Mouse (Mus musculus): ENCODE measurements around the gene Cav2. TPM values are rescaled to one million over a fixed set of nuclear protein-coding genes. Genes with fewer than 3 reads are reported as not detected.

Gene Cav2
- polyA plus RNA-seq, 1 experiment from 2014 or later, result 70.4 TPM

- Histone ChIP-seq H3K27me3 (ENCODE audit: control insufficient read depth, insufficient read depth, low read length) (no peaks in the 10 kb centered on the region), H3K36me3 (ENCODE audit: control insufficient read depth, insufficient read depth, low read length) (no peaks in the 10 kb centered on the region; the same call in 1 of the 2 replicates), H3K9ac (ENCODE audit: low read length) (0 out of 2 replicates have a peak overlapping the region, but pooled peaks have one; percentile 17), H3K9me3 (replicated peaks; ENCODE audit: control insufficient read depth, low read length) (no peaks in the 10 kb centered on the region), H3K4me2 (ENCODE audit: low read depth, low read length) (peak overlapping the region; percentile 22), H3K4me1 (ENCODE audit: control insufficient read depth, insufficient read depth, low read length) (peaks cover 22% of the 10 kb centered on the region), H3K27ac (ENCODE audit: low read length) (peak overlapping the region; percentile 87), H3K4me3 (replicated peaks; ENCODE audit: low read length) (no peak overlapping the region)
- 48% methylated on average over 15 of the region's 15 CpGs for WGBS
- ATAC-seq (ENCODE audit: insufficient read depth, low FRiP score), result peak; percentile 95
Measured at GRCm38 (mm10) chr6:17316294-17317166, 35.5 kb downstream of the Cav2 start.

- peaks cover 19% of the 10 kb centered on the region for H3K4me1 ChIP-seq (ENCODE audit: control insufficient read depth, insufficient read depth, low read length)
- 9% methylated on average over 1 of the region's 1 CpGs for WGBS
- H3K36me3 ChIP-seq (ENCODE audit: control insufficient read depth, insufficient read depth, low read length), result no peaks in the 10 kb centered on the region; the same call in 1 of the 2 replicates
- H3K4me2 ChIP-seq (ENCODE audit: low read depth, low read length), result peak overlapping the region; percentile 11; the same call in 1 of the 2 replicates
- peak overlapping the region; percentile 87 for H3K27ac ChIP-seq (ENCODE audit: low read length)
- no peaks in the 10 kb centered on the region for H3K9me3 ChIP-seq (replicated peaks; ENCODE audit: control insufficient read depth, low read length)
- no peak overlapping the region for H3K4me3 ChIP-seq (replicated peaks; ENCODE audit: low read length)
- peak; percentile 64 for ATAC-seq (ENCODE audit: insufficient read depth, low FRiP score)
- no peaks in the 10 kb centered on the region for H3K27me3 ChIP-seq (ENCODE audit: control insufficient read depth, insufficient read depth, low read length)
- H3K9ac ChIP-seq (ENCODE audit: low read length), result no peak overlapping the region
Measured at GRCm38 (mm10) chr6:17317167-17317524, 36.2 kb downstream of the Cav2 start.

GRCm38 (mm10) chr6:17317944-17318343 is 37.0 kb downstream of the Cav2 start:
- H3K4me1 ChIP-seq (ENCODE audit: control insufficient read depth, insufficient read depth, low read length), result peaks cover 19% of the 10 kb centered on the region
- H3K9ac ChIP-seq (ENCODE audit: low read length), result no peak overlapping the region
- H3K9me3 ChIP-seq (replicated peaks; ENCODE audit: control insufficient read depth, low read length), result no peaks in the 10 kb centered on the region
- no peak for ATAC-seq (ENCODE audit: insufficient read depth, low FRiP score)
- no peak overlapping the region for H3K4me3 ChIP-seq (replicated peaks; ENCODE audit: low read length)
- H3K27me3 ChIP-seq (ENCODE audit: control insufficient read depth, insufficient read depth, low read length), result no peaks in the 10 kb centered on the region
- no peak overlapping the region for H3K4me2 ChIP-seq (ENCODE audit: low read depth, low read length)
- WGBS, result 30% methylated on average over 1 of the region's 1 CpGs
- no peaks in the 10 kb centered on the region; the same call in 1 of the 2 replicates for H3K36me3 ChIP-seq (ENCODE audit: control insufficient read depth, insufficient read depth, low read length)
- H3K27ac ChIP-seq (ENCODE audit: low read length), result peak overlapping the region; percentile 87

- H3K4me3 ChIP-seq (replicated peaks; ENCODE audit: low read length), result no peak overlapping the region
- H3K4me2 ChIP-seq (ENCODE audit: low read depth, low read length), result no peak overlapping the region
- H3K9me3 ChIP-seq (replicated peaks; ENCODE audit: control insufficient read depth, low read length), result no peaks in the 10 kb centered on the region
- H3K27me3 ChIP-seq (ENCODE audit: control insufficient read depth, insufficient read depth, low read length), result no peaks in the 10 kb centered on the region
- no peak for ATAC-seq (ENCODE audit: insufficient read depth, low FRiP score)
- no peaks in the 10 kb centered on the region; the same call in 1 of the 2 replicates for H3K36me3 ChIP-seq (ENCODE audit: control insufficient read depth, insufficient read depth, low read length)
- no peak overlapping the region for H3K9ac ChIP-seq (ENCODE audit: low read length)
- H3K27ac ChIP-seq (ENCODE audit: low read length), result no peak overlapping the region
- WGBS, result 65% methylated on average over 6 of the region's 6 CpGs
- peaks cover 10% of the 10 kb centered on the region for H3K4me1 ChIP-seq (ENCODE audit: control insufficient read depth, insufficient read depth, low read length)
Measured at GRCm38 (mm10) chr6:17321976-17322375, 41.0 kb downstream of the Cav2 start.

- Histone ChIP-seq H3K9ac (ENCODE audit: low read length) (no peak overlapping the region), H3K36me3 (ENCODE audit: control insufficient read depth, insufficient read depth, low read length) (no peaks in the 10 kb centered on the region), H3K4me3 (replicated peaks; ENCODE audit: low read length) (no peak overlapping the region), H3K27me3 (ENCODE audit: control insufficient read depth, insufficient read depth, low read length) (no peaks in the 10 kb centered on the region), H3K4me2 (ENCODE audit: low read depth, low read length) (no peak overlapping the region), H3K4me1 (ENCODE audit: control insufficient read depth, insufficient read depth, low read length) (no peaks in the 10 kb centered on the region), H3K9me3 (replicated peaks; ENCODE audit: control insufficient read depth, low read length) (no peaks in the 10 kb centered on the region), H3K27ac (ENCODE audit: low read length) (no peak overlapping the region)
- WGBS, result 41% methylated on average over 11 of the region's 11 CpGs
- no peak for ATAC-seq (ENCODE audit: insufficient read depth, low FRiP score)
Measured at GRCm38 (mm10) chr6:17327216-17327615, 46.2 kb downstream of the Cav2 start.

GRCm38 (mm10) chr6:17329801-17330200 is 48.8 kb downstream of the Cav2 start:
- H3K4me2 ChIP-seq (ENCODE audit: low read depth, low read length), result no peak overlapping the region
- ATAC-seq (ENCODE audit: insufficient read depth, low FRiP score), result no peak
- WGBS, result 39% methylated on average over 3 of the region's 3 CpGs
- no peak overlapping the region for H3K9ac ChIP-seq (ENCODE audit: low read length)
- no peaks in the 10 kb centered on the region for H3K4me1 ChIP-seq (ENCODE audit: control insufficient read depth, insufficient read depth, low read length)
- no peak overlapping the region for H3K4me3 ChIP-seq (replicated peaks; ENCODE audit: low read length)
- H3K27ac ChIP-seq (ENCODE audit: low read length), result no peak overlapping the region
- no peaks in the 10 kb centered on the region for H3K36me3 ChIP-seq (ENCODE audit: control insufficient read depth, insufficient read depth, low read length)
- no peaks in the 10 kb centered on the region for H3K9me3 ChIP-seq (replicated peaks; ENCODE audit: control insufficient read depth, low read length)
- H3K27me3 ChIP-seq (ENCODE audit: control insufficient read depth, insufficient read depth, low read length), result no peaks in the 10 kb centered on the region

- no peaks in the 10 kb centered on the region for H3K4me1 ChIP-seq (ENCODE audit: control insufficient read depth, insufficient read depth, low read length)
- no peak overlapping the region for H3K4me2 ChIP-seq (ENCODE audit: low read depth, low read length)
- no peaks in the 10 kb centered on the region for H3K27me3 ChIP-seq (ENCODE audit: control insufficient read depth, insufficient read depth, low read length)
- H3K27ac ChIP-seq (ENCODE audit: low read length), result no peak overlapping the region
- H3K9me3 ChIP-seq (replicated peaks; ENCODE audit: control insufficient read depth, low read length), result no peaks in the 10 kb centered on the region
- H3K36me3 ChIP-seq (ENCODE audit: control insufficient read depth, insufficient read depth, low read length), result no peaks in the 10 kb centered on the region
- no peak overlapping the region for H3K9ac ChIP-seq (ENCODE audit: low read length)
- ATAC-seq (ENCODE audit: insufficient read depth, low FRiP score), result no peak
- no peak overlapping the region for H3K4me3 ChIP-seq (replicated peaks; ENCODE audit: low read length)
- WGBS, result 86% methylated on average over 2 of the region's 2 CpGs
Measured at GRCm38 (mm10) chr6:17337724-17338123, 56.7 kb downstream of the Cav2 start.

Other genes starting within 250 kb of the Cav2 start
- 96.9 and 103 TPM in 2 replicates for gene Tes, start 216.0 kb upstream of the Cav2 start, polyA plus RNA-seq (2015; fragmentation: Nextera tagmentation; extraction: Ambion mirVana)
- 433 and 475 TPM in 2 replicates for gene Cav1, start 25.1 kb downstream of the Cav2 start, polyA plus RNA-seq (2015; fragmentation: Nextera tagmentation; extraction: Ambion mirVana)
- gene Met, start 182.6 kb downstream of the Cav2 start, polyA plus RNA-seq (2015; fragmentation: Nextera tagmentation; extraction: Ambion mirVana), result 12.3 and 13.4 TPM in 2 replicates

All from stomach, embryonic 16.5 days (tissue).